Mouse (Mus musculus): ENCODE data around the gene Mlph.

- TF ChIP-seq POLR2AphosphoS2 (IDR thresholded peaks at IDR 0.05; ENCODE audit: low read length) (no peak), GATA1 (IDR thresholded peaks at IDR 0.05; ENCODE audit: low read depth, low read length) (no peak)
Measured at GRCm38 (mm10) chr1:90909161-90909560, 5.7 kb upstream of the Mlph start.

Data from MEL (cell line).